Mouse (Mus musculus): Measurements from ENCODE around the gene Ttll9. TPM values are rescaled to one million over a fixed set of nuclear protein-coding genes. Genes with fewer than 3 reads are reported as not detected.

Gene Ttll9
- total RNA-seq, 2 experiments from 2014 or later, result not detected

DNA sequence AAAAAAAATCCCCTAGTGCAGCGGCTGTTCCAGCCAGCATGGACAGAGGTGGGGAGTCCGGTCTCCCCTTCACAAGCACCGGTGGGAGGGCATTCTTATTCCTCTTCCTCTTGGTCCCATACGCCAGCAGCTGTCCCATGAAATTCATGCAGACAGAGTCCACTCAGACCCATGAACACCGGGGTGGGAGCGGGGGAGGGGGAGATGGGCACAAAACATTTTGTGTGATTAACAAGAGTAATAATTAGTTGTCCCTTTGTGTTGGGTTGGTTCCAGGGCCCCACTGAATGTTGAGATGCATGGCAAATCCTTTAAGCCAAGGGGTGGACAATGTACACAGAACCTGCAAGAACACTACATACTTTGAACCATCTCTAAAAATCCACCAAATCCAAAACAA, 21.2 kb upstream of the Ttll9 start:
- intact Hi-C loops (cut with DNase I), result loop anchor here (5.0 kb wide), 1 partner anchor 34 kb away; no protein-coding TSS in a partner anchor
- no peak for DNase-seq

DNA sequence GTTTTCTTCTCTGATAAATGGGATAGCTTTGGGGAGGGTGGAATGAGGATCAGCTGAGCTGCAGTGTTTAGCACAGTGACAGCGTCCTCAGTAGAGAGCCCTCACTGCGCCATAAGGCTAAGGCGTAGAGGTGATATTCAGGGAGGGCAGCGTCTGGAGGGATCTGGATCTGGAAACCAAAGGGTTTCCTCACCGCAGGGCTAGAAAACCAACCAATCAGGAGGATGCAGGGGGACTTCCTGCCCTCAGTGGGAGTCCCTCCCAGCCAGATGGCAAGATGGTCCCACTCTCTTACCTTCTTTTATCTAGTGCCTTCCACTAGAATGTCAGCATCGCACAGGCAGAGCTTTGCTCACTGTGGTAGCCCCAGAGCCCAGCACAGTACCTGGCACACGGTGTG, 20.5 kb upstream of the Ttll9 start:
- intact Hi-C loops (cut with DNase I), result loop anchor here (5.0 kb wide), 1 partner anchor 34 kb away; no protein-coding TSS in a partner anchor
- DNase-seq, result no peak

DNA sequence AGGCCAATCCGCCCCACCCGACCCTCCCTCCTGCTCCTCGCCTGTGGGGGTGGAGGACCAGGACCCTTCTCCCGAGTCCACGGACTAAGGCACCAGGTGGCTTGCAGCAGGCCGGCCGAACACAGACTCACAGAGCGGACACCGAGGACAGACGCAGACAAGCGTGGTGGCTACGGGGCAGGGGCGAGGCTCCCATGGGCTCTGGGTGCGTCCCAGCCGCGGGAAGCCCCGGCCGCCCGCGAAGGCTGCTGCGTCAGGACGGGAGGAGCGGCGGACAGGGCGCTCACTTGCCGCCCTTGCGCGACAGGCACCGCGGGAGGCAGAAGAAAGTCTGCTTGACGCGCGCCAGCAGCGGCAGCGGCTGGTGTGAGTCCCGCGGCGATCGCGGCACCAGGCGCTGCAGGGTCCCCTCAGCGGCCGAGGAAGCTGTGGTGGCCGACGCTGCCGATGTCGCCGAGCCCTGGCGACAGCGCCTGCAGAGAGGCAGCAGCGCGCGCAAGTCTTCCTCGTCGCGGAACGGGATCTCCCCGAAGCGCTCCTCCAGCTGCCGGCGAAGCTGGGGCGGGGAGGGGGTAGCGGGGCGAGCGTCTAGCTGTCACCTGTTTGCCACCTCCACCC, 19.3 kb upstream of the Ttll9 start:
- no peak for DNase-seq
- intact Hi-C loops (cut with DNase I), result loop anchor here (5.0 kb wide), 1 partner anchor 36 kb away; no protein-coding TSS in a partner anchor

DNA sequence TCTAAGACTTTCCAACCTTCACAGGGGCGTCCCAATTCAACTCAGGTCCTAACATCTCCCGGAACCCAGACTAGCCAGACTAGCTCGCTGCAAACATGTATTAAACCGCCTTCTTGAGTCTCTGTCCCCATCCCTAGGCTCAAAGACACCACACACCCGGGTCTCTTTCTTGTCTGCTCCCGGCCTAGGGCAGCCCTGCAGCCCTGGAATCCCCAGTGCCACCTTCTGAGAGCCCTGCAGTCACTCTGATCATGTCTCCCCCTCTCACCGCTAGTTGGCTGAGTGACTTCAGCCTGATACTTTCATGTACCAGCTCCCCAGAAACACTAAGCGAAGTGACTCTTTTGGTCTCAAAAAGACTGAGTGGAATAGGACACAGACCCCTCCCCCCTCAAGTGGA, 18.7 kb upstream of the Ttll9 start:
- intact Hi-C loops (cut with DNase I), result loop anchor here (5.0 kb wide), 1 partner anchor 36 kb away; no protein-coding TSS in a partner anchor

DNA sequence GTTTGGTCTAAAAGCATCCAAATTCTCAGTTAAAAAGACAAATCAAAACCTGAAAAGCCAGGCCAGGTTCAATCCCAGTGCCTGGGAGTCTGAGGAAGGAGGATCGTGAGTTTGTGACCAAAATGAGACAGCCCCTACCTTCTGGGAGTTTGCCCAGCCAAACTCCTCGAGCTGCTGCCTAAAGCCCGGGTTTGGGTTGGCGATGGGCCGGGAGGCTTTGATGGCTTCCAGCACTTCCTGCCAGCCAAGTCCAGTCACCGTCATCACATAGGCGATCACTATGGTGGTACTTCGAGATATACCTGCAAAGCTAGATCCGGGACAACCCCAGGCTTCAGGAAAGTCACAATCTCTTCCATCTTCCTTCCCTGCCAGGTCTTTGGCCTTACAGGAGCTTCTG, 18.3 kb upstream of the Ttll9 start:
- DNase-seq, result no peak
- intact Hi-C loops (cut with DNase I), result loop anchor here (5.0 kb wide), 1 partner anchor 37 kb away; no protein-coding TSS in a partner anchor

More for the DNA sequence above, 18.7 kb upstream of the Ttll9 start:
- no peak for DNase-seq

DNA sequence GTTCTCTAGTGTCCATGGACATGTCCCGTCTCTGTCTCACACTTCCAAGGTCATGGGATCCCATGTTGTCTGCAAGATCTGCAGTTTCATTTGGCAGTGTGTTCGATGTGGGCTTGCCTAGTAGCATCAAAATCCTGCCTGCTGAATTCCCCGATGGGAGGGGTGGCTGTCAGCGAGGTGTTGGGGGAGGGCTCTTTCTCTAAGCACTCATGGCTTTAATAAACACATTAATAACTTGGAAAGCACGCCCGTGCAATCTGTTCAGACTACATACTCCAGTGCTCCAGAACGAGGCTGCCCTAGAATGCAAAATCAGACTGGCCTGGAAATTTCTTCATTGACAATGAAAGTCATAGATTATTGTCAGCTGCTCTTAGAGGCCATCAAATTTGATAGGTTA, 15.2 kb upstream of the Ttll9 start:
- intact Hi-C loops (cut with DNase I), result no loop called here

DNA sequence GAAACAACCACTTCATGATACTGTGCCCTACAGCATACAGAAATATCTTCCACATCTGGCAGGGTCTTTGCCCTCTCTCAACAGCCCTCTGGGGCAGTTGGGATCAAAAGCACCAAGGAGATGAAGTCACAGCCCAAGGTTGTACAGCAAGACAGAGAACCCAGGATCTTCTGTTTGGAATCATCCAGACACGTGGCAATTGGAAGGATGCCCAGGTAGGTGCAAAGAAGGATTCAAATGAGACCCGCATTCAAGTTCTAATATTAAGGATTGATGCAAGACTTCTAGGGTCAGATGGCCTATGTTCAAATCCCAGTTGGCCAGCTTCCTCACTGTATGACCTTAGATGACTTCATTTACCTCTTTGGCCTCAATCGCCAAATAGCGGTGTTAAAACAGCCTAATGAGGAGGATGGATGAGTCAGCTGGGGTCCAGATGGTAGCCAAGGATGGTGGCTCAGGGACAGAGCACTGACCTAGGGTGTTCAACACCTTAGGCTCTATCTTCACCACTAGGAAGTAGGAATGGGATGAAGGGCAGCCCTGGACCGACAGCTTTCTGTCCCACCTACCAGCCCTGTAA, 13.8 kb upstream of the Ttll9 start:
- DNase-seq, result no peak
- intact Hi-C loops (cut with DNase I), result no loop called here

More for the DNA sequence above, 15.2 kb upstream of the Ttll9 start:
- no peak for DNase-seq

DNA sequence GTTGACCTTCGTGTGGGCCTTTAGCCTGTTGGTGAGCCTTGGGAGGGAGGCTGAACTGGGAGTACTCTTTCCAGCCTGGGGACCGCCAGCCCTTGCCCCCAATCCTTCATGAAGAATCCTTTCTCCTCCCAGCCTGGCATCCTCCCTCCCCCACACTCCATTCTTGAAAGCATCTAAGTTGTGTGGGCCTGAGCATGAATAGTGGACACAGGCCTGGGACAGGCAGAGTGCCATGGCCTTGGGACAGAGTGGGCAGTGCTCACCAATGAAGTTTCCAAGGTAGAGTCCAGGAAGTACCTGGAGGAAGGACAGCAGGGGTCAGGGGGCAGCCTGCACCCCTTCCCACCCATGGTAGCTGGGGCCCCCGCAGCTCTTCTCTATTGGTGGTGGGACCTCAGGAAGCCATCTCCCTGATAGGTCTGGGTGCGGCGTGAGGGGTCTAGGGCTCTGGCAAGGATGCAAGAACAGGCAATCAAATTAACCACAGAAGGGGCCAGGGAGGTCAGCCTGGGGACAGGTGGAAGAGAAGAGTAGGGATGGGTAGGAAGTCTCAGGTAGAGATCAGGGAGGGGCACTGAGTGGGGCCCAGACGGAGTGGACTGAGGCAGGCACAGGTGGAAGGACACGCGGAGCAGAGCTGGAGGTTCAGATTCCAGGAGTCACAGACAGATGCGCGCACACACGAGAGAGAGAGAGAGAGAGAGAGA, 11.8 kb upstream of the Ttll9 start:
- intact Hi-C loops (cut with DNase I), result no loop called here

DNA sequence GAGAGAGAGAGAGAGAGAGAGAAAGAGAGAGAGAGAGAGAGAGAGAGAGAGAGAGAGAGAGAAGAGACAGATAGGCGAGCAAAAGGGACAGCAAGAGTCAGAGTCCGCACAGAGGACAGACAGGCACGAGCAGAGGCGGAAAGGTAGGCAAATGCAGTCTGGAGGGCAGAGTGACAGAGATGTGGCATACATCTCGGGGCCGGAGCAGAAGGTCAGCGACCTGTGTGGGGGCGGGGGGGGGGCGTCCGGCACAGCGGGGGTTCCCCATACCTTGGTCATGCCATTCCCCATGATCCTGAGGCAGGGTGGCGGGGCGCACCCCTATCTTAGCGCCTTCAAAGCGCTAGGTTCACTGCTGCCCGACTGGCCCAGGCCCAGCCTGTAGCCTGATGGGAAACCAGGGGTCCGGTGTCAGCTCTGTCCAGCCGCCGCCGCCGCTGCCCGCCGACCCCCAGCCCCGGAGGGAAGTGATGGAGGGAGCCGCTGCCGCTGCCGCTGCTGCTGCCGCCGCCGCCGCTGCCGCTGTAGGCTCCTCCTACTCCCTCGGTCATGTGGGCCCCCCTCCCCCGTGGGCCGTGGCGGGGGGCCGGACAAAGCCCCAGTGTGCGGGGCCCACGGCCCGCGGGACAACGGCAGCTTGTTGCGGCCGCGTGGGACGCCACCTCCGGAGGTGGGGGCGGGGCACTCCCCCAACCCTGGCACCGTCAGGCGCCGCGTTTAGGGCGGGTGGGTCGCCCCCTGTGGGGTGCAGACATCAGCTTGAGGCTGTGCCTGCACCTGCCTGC, 11.0 kb upstream of the Ttll9 start, which contains the start of gene Dusp15:
Dusp15 (minus strand) TSS at position 634 of the 785 bp plus-strand sequence.
- intact Hi-C loops (cut with DNase I), result no loop called here
- peak in 1 of 2 experiments; percentile 17 for DNase-seq

More for the DNA sequence above, 11.8 kb upstream of the Ttll9 start:
- DNase-seq, result no peak

DNA sequence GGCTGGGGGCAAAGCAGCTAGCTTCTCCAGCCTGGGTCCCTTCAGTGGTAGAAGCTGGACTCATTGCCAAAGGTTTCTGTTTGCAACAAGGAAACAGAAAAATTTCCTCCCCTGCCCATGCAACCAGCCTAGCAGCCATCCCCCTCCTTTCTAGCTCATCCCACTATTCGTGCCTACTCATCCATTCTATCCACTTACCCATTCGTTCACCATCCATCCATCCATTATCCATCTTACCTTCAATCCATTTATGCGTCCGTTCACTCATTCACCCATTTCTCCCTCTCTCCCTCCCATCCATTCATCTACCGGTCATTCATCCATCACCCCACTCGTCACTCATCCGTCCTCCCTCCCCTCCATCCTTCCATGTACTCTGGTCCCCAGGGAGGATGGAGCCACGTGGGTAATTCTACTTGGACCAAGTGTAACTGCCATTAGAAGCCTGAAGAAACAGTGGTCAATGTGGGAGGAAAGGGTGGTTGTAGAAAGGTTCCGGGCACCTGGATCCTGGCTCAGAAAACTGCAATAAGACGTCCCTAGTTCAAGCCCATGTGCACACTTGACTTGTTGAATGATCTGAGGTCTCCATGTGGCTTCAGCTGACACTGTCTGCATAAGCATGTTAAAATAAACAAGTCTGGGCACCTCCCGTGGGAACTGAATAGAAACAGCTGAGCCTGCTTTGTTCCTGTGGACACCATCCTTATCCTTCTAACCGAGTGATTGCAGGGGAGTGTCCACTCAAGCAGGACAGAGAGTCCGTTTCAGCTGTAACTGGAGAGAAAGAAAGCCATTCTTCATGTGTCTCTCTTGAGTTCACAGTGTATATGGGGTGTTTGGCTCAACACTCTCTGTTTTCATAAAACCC, 10.2 kb upstream of the Ttll9 start:
- no peak for DNase-seq
- intact Hi-C loops (cut with DNase I), result no loop called here

DNA sequence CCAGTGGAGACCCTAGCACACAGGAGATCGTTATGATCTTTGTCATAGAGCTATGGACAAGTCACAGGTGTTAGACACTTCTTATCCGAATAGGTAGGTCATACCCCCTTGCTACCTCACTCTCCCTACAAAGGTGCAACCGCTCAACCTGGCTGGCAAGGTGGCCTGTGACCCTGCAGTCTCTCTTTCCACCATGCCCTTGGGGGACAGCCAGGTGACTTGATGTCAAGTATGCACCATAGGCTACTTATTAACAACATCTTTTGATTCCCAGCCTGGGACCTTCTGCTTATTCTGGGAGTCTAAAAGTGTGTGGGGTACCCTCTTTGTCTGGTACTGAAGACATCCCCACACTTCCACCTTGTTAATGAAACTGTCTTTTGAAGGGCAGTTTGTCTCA, 4.2 kb upstream of the Ttll9 start:
- intact Hi-C loops (cut with DNase I), result no loop called here
- no peak for DNase-seq

DNA sequence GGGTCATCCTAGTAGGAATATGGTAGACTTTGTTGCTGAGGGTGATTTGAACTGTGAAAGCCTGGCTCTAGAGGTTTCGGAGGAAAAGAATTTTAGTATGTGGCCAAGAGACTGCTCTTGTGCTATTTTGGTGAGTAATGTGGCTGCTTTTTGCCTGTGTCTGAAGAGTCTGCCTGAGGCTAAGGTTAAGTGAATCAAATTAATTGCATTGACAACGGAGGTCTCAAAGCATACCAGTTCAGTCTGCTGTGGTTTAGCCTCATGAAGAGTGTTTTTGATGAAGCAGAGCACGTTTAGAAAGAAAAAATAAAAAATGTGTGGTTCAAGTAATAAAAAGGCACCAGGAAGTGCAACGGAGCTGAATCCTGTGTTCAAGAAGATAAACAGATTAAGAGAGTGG, 3.3 kb downstream of the Ttll9 start:
- DNase-seq, result no peak
- intact Hi-C loops (cut with DNase I), result no loop called here

DNA sequence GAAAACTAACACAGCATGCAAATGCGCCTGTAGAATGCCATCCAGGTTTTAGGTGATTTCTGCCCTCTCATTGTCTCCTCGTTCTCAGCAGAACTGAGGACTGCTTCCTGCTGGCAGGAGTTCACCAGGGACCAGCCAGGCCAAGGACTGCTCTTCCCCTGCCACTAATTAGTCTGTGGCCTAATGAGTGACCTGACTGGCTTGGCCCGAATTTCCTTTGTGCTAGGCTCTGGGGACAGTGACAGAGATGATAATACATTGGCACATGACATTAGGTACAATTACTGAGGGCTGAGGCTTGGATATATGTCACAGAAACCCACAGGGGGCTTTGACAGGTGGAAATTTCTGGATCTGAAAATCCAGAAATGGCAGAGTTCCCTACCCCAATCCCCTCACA, 14.7 kb downstream of the Ttll9 start:
- intact Hi-C loops (cut with DNase I), result no loop called here
- no peak for DNase-seq

DNA sequence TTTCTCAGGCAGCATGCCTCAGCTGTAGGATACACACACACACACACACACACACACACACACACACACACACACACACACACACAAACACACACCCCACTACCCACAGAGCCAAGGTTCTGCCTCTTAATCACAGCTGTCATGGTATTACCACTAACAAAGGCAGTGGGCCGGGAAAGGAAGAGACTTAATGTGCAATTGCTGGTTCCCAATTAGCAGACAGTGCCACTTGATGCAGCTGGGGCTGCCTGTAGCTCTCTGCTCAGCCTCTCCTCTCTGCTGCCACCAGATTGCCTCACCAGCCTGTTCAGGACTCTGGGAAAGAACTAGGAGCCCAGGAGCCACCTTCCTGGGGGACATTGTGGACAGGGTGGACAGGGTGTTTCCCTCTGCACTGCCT, 23.3 kb downstream of the Ttll9 start:
- intact Hi-C loops (cut with DNase I), result no loop called here

DNA sequence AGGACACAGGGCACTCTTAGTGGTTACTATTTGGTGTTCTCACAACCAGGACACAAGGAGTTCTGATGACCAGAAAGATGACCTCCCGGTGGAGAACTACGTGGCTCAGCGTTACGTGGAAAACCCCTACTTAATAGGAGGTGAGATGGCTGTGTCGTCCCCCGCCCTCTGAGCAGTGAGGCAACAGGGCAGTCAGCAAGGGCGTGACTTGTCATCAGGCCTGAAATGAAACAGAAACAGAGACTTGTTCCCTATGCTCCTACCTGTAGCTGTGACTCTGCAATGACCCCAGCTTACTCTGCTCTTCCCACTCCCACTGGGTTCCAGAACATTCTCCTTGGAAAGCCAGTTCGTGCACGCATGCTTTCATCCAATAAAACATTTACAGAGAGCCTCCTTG, 29.2 kb downstream of the Ttll9 start:
- DNase-seq, result no peak
- intact Hi-C loops (cut with DNase I), result no loop called here

More for the DNA sequence above, 23.3 kb downstream of the Ttll9 start:
- no peak for DNase-seq

DNA sequence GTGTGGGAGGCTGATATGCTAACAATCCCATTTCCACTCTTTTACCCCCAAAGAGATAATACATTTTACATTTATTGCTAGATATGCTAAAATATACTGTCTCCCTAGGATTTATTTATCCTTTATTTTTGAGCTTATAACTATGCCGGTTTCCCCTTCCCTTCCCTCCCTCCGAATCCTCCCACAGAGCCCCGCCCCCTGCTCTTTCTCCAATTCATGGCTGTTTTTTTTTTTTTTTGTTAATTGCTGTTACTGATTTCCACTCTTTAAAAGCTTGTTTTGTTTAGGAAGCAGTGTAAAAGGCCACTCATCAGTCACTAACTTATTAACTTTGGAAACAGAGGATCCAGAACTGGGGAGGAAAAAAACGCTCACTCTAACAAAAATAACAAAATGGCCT, 34.8 kb downstream of the Ttll9 start:
- intact Hi-C loops (cut with DNase I), result no loop called here
- DNase-seq, result no peak

DNA sequence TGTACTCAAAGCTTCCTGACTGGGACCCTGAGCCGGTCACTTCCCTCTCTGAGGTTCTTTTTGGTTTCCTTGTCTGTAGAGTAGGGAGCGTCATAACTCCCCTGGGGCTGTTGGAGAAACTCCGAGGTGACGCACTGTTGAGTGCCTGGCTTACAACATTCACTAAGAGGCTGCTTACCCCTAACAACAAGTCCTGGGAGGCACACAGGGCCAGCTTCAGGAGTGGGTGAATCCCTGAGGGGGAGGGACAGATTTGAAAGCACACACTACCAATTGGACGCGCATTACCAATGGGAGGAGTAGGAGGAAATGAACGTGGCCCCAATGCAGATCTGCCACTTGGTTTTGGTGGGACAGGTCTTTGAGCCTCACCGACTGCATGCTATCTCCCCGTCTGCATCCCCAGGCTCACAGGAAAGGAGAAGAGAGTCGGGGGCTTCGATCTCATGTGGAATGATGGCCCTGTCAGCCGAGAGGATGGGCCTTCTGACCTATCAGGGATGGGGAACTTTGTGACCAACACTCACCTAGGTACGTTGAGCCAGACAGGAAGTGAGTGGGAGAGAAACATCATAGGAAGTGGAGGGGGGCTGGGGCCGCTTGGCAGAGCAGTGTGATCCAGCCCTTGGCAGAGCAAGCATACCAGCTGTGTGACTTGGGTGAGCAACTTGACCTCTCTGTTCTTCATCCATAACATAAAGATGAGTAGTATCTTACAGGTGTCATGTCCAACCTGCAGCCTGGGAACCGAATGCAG, 40.4 kb downstream of the Ttll9 start:
- intact Hi-C loops (cut with DNase I), result no loop called here
- DNase-seq, result no peak

DNA sequence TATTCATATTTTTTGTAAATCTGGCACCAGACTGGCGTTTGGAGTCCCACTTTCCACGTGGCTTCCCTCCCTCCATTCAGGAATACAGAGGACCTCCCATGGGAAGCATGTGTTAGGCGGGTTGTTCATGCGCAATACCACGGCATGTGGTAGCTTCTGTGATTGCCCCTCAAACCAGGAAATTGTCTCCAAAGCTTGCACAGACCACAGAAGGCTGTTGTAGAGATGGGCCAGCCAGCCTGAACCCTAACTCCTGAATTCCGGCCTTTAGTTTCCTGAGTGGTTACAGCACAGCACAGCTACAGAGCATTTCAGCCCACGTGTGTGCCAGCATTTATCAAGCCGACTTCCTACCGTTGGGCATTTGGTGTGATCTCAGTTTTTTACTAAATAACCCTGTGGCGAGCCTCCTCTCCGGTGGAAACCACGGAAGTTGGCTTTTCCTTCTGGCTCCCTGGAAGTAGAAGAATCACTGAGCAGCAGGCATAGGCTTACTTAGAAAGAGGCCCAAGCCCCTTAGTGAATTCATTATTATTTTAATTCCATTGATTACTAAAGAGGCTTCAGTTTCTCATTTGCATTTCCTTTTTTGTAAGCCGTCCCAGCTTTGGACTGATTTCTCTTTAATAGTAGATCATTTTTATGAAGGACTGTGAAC, 41.5 kb downstream of the Ttll9 start:
- intact Hi-C loops (cut with DNase I), result no loop called here
- no peak for DNase-seq

DNA sequence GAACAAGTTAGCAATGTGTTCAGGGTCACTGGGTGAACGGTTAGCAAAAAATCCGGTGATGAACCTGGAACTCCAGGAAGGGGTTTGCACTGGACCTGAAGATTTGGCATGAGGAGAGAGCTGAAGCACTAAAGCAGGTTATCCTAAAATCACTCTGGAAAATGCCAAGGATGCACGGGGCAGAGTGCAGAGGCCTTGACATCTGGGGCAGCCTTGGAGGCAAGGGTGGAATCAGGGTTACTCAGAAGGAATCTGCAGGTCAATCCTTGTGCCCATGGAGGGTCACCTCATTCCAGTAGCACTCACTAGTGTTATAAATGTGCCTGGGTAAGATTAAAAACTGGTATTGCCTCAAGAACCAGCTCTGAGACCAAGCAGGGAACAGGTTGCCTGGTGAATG, 43.7 kb downstream of the Ttll9 start:
- intact Hi-C loops (cut with DNase I), result no loop called here

More for the DNA sequence above, 43.7 kb downstream of the Ttll9 start:
- DNase-seq, result no peak
